Mouse (Mus musculus): ENCODE data around the gene Fbxo17.
"Not testable (repeated sequence)": the region's sequence is repeated elsewhere in the genome, so short reads cannot be mapped to it uniquely, and the experiment has no call there.

The Fbxo17 gene

DNA sequence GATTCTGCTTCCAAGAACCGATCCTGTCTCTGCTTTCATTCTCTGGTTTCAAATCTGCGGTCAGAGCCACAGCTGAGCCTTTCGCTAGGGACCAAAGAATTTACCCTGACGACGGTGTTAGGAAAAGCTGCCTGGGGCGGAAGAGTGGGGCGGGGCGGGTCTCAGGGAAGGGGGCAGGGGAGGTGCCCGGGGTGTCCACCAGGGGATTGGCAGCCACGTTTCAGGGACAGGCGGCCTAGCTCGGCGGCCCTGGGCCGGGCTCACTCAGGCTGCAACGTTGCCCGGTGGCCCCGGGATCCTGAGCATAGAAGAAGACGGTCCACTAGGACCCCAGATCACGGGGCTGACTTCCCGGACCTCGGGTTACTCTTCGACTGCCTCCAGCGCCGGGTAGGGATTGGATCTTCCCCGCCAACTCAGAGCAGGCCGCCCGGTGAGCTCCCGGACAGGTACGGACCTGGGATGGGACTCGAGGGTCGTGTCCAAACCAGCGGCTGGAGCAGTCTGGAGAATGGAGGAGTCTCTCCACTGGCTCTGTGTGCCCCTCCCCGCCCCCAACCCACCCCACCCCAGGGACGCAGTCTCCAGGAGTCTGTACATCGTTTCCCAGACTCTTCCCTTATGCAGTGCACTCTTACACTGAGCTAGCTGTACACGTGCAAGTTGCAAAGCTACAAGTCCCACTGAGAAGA, at the start of gene Fbxo17:
TSS of gene Fbxo17 (plus strand) at position 215 of the 692 bp plus-strand sequence.
- peak; percentile 52 for DNase-seq (ENCODE audit: low spot score)

GRCm38 (mm10) chr7:28671172-28671571, 45.4 kb upstream of the Fbxo17 start:
- DNase-seq (ENCODE audit: low spot score): no peak

GRCm38 (mm10) chr7:28672276-28672675, 44.3 kb upstream of the Fbxo17 start:
- no peak for DNase-seq (ENCODE audit: low spot score)

- not testable (repeated sequence) for DNase-seq (ENCODE audit: low spot score)
Observed at GRCm38 (mm10) chr7:28672786-28673185, 43.8 kb upstream of the Fbxo17 start.

- DNase-seq (ENCODE audit: low spot score): no peak
Observed at GRCm38 (mm10) chr7:28674994-28675393, 41.6 kb upstream of the Fbxo17 start.

DNA sequence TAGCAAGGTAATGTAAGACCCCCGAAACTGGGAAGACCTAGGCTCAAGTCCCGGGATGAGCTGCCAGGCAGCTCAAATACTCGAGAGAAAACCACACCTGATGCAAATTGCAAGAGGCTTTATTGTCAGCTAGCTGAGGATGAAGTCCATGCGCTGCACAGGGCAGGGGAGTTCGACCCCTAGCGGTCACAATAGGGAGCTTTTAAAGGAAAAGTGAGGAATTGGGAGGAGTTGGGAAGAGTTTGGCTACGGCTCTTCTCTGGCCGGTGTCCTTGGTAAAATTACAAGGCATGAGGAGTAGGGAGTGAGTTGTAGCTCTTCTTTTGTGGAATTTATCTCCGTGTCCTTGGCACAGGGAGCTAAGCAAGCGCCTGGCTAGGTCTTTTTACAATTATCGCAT, 40.9 kb upstream of the Fbxo17 start:
- no peak for DNase-seq (ENCODE audit: low spot score)

DNA sequence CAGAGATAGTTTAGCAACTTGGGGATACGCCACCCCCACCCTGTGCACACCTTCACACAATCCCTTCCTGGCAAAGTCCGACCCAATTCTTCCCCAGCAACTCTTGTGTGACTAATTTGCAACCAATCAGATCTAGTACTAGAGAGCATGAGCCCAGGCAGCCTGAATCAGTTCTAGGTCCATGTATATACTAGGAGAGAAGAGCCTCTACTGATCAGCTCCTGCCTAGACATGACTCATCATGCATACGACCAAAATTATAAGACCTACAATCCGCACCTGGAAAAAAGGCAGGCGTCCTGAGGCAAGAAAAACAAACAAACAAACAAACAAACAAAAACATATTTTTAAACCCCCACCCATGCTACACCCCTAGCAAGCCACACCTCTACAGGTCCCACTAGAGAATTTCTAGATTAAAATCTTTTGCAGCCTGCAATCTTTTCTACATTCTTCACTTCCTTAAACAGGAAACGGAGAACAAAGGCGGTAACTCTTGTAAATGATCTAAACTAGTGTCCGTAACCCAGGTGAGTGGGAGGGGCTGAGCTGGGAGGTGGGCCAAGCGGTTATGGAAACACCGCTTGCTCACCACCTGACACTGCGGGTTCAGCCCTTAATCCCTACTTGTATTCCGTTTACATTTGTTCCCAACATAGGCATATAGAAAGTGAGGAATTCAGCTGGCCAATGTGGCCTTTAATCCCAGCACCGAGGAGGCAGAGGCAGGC, 39.6 kb upstream of the Fbxo17 start:
- no peak for DNase-seq (ENCODE audit: low spot score)

DNA sequence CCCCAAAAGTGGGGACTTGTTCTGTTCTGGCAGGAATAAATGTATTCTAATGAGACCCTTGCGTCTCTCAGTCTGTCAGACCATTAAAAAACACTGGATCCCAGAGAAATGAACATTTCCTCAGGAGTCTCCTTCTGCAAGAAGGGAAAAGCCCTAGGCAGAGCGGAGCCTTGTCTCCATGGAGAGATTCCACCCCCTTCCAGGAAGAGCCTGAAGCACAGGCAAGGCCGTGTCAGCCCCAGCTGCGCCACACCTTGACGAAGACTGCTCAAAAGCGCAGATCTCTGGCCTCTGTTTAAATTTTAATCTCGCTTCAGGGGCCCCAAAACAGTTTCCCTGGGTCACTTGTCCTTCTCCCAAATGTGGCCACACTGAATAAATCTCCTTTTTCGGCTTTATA, 39.0 kb upstream of the Fbxo17 start:
- no peak for DNase-seq (ENCODE audit: low spot score)

GRCm38 (mm10) chr7:28691075-28691474, 25.5 kb upstream of the Fbxo17 start:
- DNase-seq (ENCODE audit: low spot score): no peak

DNA sequence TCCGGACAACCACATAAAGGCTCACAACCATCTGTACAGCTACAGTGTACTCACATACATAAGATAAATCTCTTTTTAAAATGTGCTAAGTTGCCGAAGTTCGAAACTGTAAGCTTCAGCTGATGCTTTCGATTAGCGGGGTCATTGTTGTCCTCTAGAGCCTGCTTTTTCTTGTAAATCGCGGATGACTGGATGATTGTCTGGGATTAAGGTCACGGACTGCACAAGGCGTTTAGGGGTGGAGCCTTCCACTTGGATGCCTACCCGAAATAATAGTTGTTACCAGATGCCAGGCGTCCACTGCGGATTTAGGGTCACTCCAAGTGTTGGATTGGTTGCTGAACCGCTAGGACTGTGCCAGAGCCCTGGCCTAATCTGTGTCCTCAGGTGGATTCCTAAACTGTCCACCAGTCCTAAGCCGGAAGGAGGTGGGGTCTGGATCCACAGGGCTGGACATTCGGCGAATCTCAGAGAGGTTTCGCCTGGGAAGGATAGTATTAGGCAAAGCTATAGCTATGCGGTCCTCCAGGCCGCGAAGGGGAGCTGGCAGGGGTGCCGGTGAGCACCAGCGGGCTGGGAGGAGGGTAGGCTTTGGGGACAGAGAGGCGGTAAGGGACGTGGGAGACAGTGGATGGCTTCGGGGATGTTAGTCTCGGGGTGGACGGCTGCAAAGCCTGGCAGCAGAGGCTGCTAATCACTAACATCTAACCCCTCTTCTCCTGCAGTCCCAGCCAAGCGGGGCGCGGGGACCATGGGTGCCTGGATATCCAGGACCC, 23.9 kb upstream of the Fbxo17 start, which contains the start of gene Fbxo27:
TSS of gene Fbxo27 (plus strand) at position 305 of the 776 bp plus-strand sequence.
- DNase-seq (ENCODE audit: low spot score): no peak

DNA sequence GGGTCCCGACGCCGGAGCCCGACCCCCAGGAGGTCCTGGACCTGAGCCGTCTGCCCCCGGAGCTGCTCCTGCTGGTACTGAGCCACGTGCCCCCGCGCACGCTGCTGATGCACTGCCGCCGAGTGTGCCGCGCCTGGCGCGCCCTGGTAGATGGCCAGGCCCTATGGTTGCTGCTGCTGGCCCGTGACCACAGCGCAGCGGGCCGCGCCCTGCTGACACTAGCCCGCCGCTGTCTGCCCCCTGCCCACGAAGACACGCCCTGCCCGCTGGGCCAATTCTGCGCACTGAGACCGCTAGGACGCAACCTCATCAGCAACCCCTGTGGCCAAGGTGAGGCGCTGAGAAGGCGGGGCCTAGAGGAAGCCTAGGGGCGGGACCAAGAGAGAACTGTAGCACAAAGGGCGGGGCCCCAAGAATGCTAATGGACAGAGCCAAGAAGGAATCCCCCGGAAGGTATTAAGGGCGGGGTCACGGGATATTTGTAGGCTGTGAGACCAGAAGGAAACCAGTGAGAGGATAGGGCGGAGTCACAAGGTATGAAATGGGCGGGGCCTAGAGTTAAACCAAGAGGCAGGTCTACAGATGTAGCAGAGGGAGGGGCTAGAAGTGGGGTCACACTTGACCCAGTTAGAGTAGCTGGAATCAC, 23.2 kb upstream of the Fbxo17 start:
- DNase-seq (ENCODE audit: low spot score): peak; percentile 54

- DNase-seq (ENCODE audit: low spot score): peak; percentile 35
Observed at GRCm38 (mm10) chr7:28694423-28694822, 22.2 kb upstream of the Fbxo17 start.

DNA sequence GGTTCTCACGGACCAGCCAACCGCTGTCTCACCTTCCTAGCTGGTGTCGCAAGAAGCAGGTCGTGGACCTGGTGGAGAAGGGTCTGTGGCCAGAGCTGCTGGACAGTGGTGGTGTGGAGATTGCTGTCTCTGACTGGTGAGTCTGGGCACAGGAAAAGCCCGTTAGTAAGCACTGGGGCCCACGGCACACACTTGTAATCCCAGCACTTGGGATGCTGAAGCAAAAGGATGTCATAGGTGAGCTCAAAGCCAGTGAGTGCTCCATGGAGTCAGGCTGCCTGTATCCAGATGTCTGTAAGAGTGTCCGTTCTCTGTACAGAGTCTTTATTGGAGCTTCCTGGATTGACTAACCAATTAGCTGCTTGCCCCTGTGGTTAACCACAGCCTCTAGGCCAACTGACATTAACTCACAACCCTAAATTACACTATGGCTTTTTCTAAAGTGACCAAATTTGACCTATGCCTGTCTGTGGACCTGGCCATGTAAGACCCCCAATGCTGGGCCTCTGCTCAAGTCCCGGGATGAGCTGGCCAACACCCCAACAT, 21.6 kb upstream of the Fbxo17 start:
- no peak for DNase-seq (ENCODE audit: low spot score)

- DNase-seq (ENCODE audit: low spot score): no peak
Observed at GRCm38 (mm10) chr7:28697277-28697676, 19.3 kb upstream of the Fbxo17 start.

DNA sequence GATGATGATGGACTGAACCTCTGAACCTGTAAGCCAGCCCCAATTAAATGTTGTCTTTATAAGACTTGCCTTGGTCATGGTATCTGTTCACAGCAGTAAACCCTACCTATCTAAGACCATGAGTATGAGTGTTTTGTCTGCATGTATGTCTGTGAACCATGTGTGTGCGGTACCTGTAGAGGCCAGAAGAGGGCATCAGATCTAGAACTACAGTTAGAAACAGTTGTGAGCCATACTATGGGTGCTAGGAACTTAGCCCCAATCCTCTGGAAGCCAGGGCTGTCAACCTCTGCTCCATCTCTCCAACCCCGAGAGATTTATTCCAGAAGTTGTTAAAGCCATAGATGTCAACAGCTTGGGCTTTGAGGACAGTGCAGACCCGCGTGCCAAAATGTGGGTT, 16.3 kb upstream of the Fbxo17 start:
- DNase-seq (ENCODE audit: low spot score): no peak

DNA sequence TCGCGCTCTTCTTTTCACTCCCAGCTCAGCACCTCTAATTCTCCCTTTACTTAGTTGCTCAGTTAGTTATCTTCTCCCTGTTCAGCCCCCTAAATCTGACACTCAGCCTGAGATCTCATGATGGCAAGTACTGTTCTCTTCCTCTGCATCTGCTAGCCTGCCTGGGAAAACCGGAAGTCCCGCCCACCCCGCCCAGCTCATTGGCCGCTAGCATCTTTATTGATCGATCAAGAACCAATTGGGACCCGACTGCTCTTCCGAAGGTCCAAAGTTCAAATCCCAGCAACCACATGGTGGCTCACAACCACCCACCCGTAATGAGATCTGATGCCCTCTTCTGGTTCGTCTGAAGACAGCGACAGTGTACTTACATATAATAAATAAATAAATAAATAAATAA, 15.3 kb upstream of the Fbxo17 start:
- DNase-seq (ENCODE audit: low spot score): not testable (repeated sequence)

DNA sequence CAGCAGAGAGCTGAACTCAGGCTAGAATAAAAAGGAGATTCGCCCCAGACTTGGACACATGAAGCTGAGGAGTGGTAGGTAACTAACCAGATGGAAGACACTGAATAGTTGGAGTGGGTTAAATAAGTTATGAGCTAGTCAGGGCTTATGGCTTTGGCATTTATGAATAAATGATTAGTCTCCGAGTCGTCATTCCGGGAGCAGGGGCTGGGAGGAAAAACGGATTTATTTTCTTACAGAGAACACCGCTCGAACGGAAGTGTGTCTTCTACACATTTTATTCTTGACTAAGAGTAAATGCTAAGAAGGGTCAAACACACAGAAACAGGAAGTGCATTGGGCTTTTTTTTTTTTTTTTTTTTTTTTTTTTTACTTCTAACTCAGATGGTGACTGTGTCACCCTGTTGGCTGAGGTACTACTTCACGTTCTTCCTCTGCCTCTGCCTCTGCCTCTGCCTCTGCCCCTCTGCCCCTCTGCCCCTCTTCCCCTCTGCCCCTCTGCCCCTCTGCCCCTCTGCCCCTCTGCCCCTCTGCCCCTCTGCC, 13.9 kb upstream of the Fbxo17 start:
- no peak for DNase-seq (ENCODE audit: low spot score)

DNA sequence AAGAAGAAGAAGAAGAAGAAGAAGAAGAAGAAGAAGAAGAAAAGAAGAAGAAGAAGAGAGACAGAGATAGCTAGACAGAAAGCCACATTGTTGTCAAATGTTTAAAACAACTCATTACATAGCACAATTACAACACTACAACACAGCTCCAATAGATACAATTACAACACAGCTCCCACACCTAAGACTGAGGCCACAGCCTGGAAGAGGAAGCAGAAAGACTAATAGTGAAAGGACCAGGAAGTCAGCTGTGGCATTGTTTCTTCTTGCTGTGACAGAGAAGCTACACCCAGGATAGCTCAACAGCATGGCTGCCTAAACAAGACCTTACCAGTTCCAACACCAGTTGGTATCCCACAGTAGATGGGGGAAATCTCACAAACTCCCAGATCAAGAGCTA, 7.2 kb upstream of the Fbxo17 start:
- no peak for DNase-seq (ENCODE audit: low spot score)

- no peak for DNase-seq (ENCODE audit: low spot score)
Observed at GRCm38 (mm10) chr7:28710962-28711361, 5.6 kb upstream of the Fbxo17 start.

DNA sequence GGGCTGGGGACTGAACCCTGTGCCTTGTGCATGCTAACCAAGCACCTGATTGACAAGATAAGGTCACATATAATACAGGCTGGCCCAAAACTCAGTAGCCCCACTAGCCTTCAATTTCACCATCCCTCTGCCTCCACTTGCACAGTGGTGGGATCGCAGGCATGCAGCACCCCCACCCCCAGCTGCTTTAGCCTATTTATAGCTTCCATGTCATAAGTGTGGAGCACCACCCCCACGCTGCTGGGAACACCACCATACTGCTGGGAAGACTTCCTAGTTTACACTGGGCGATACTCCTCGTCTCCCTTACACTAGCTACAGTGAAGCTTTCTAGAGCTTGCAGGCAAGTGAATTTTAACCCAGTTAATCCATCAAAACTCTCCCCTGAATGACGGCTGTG, 1.9 kb upstream of the Fbxo17 start:
- DNase-seq (ENCODE audit: low spot score): no peak

- no peak for DNase-seq (ENCODE audit: low spot score)
Observed at GRCm38 (mm10) chr7:28715598-28715997, 1.0 kb upstream of the Fbxo17 start.

DNA sequence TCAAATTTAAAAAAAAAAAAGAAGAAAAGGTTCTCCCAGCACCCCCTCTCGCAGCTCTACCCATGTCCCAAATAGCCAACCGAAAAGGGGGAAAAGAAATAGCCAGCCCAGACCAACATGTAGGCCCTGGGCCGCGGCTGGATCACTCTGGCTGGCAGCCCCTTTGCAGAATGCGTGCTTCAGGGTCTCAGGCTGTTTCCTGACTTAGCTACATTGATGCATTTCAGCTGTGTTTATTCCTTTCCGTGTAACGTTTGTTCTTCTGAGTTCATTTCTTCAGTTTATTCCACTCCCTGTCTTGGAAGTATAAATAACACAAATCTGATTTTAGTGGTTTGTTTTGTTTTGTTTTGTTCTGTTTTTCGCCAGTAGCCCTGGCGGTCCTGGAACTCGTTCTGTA, 1.1 kb downstream of the Fbxo17 start:
- no peak for DNase-seq (ENCODE audit: low spot score)
